Comparison of ENCODE assay signal across 8 mouse cellular contexts in the genomic region with DNA sequence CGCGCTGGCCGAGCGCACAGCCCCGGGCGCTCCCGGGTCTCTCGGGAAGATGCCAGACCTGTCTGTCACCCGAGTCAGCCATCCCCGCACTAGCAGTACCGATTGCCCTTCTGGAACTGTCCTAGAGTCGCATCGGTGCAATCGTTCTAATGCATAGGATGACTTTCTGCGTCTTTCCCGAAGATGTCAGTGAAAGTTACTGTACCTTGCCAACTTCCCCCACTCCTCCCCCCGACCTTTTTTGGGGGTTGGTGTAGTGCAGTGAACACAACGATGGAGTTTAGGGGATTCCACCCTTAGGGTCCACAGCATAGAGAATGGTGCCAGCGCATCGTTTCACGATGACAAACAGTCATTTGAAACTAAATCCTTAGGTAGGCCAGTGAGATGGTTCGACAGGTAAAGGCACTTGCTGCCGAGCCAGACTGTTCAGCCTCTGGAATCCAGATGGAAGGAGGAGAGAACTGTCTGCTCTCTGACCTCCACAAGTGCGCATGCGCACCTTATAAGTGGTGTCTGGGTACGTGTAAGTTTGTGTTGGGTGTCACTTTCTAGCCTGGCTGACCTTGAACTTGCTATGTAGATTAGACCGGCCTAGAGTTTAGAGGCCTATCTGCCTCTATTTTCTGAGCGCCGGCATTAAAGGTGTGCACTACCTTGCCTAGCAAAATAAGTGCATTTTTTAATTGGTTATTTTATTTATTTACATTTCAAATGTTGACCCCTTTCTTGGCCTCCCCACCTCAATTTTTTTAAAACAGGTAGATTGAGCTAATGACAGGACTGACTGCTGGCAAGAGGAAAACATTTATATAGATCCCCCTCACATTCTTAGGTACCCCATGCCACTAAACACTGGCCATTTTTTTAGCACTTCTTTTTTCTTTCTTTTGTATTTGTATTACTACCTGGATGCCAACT. TPM values are rescaled to one million over a fixed set of nuclear protein-coding genes. Genes with fewer than 3 reads are reported as not detected.
A peak's percentile ranks its signal among the peaks of the same experiment; 100 is the strongest.
DNase-seq lines count a peak whose midpoint lies in the region; ATAC-seq and TF ChIP-seq lines count a peak whose summit lies in the region.

No protein-coding gene starts in this region.

- no peak for ATAC-seq in embryonic facial prominence, embryonic 14.5 days (ENCODE audit: low read depth)
- ATAC-seq in kidney, embryonic 14.5 days (ENCODE audit: low FRiP score, low TSS enrichment), result peak; percentile 17
- no peak for ATAC-seq in liver, embryonic 15.5 days (ENCODE audit: insufficient read depth)

- H3K4me3 ChIP-seq in C2C12 (ENCODE audit: insufficient read depth, poor library complexity, severe bottlenecking), result peak overlapping the region; percentile 88
- peak overlapping the region; percentile 70 for H3K4me3 ChIP-seq in embryonic facial prominence, embryonic 14.5 days (ENCODE audit: low read depth, low read length)
- H3K4me3 ChIP-seq in heart, embryonic 10.5 days, result peak overlapping the region; percentile 94
- H3K4me3 ChIP-seq in kidney, embryonic 14.5 days (ENCODE audit: low read length), result peak overlapping the region; percentile 95
- H3K4me3 ChIP-seq in liver, embryonic 15.5 days (replicated peaks), result peak overlapping the region; percentile 97

- H3K79me2 ChIP-seq in C2C12 (ENCODE audit: control insufficient read depth, insufficient read depth), result peaks cover 79% of the 10 kb centered on the region

- peaks cover 61% of the 10 kb centered on the region for H3K79me3 ChIP-seq in C2C12 (ENCODE audit: low read depth)

- H3K9me3 ChIP-seq in embryonic facial prominence, embryonic 14.5 days (ENCODE audit: control insufficient read depth, low read length), result no peaks in the 10 kb centered on the region
- H3K9me3 ChIP-seq in heart, embryonic 10.5 days, result no peaks in the 10 kb centered on the region
- no peaks in the 10 kb centered on the region for H3K9me3 ChIP-seq in kidney, embryonic 14.5 days (ENCODE audit: control insufficient read depth, low read length)
- H3K9me3 ChIP-seq in liver, embryonic 15.5 days (replicated peaks), result no peaks in the 10 kb centered on the region

- peak overlapping the region; percentile 95 for H3K27ac ChIP-seq in embryonic facial prominence, embryonic 14.5 days (replicated peaks; ENCODE audit: low read depth, low read length)
- H3K27ac ChIP-seq in heart, embryonic 10.5 days, result peak overlapping the region; percentile 100
- H3K27ac ChIP-seq in kidney, embryonic 14.5 days (ENCODE audit: low read depth, low read length), result peak overlapping the region; percentile 98
- H3K27ac ChIP-seq in liver, embryonic 15.5 days (replicated peaks), result peak overlapping the region; percentile 94

- peak overlapping the region; percentile 64 for H3K4me2 ChIP-seq in embryonic facial prominence, embryonic 14.5 days (ENCODE audit: low read depth, low read length)
- H3K4me2 ChIP-seq in kidney, embryonic 14.5 days (replicated peaks; ENCODE audit: low read depth, low read length), result peak overlapping the region; percentile 74
- peak overlapping the region; percentile 73 for H3K4me2 ChIP-seq in liver, embryonic 15.5 days

- no peak for TF ChIP-seq CTCF in C2C12 (IDR thresholded peaks at IDR 0.05; ENCODE audit: control insufficient read depth, insufficient read depth, insufficient read length)

- DNase-seq in ZHBTc4 (ENCODE audit: low read depth, low spot score), result peak; percentile 93
- DNase-seq in embryonic facial prominence, embryonic 14.5 days (ENCODE audit: low spot score), result peak; percentile 75
- peak; percentile 89 for DNase-seq in heart, embryonic 10.5 days (ENCODE audit: low spot score)
- peak; percentile 61 for DNase-seq in neural tube, embryonic 10.5 days (ENCODE audit: extremely low spot score, low spot score)
- DNase-seq in thymus, adult 18-20 months, result peak; percentile 32 to 45

- H3K9ac ChIP-seq in embryonic facial prominence, embryonic 14.5 days (ENCODE audit: low read depth, low read length), result peak overlapping the region; percentile 92
- H3K9ac ChIP-seq in kidney, embryonic 14.5 days (ENCODE audit: low read depth, low read length), result peak overlapping the region; percentile 99
- H3K9ac ChIP-seq in liver, embryonic 15.5 days, result peak overlapping the region; percentile 94

- WGBS in embryonic facial prominence, embryonic 14.5 days, result 10% methylated on average over 21 of the region's 29 CpGs
- 5% methylated on average over 29 of the region's 29 CpGs for WGBS in heart, embryonic 10.5 days
- WGBS in kidney, embryonic 14.5 days, result 7% methylated on average over 29 of the region's 29 CpGs
- WGBS in liver, embryonic 15.5 days (ENCODE audit: insufficient replicate concordance), result 5% methylated on average over 26 of the region's 29 CpGs

- H3K36me3 ChIP-seq in C2C12 (ENCODE audit: control insufficient read depth, insufficient read depth), result peaks cover 43% of the 10 kb centered on the region
- H3K36me3 ChIP-seq in embryonic facial prominence, embryonic 14.5 days (ENCODE audit: control insufficient read depth, insufficient read depth, low read length), result peaks cover 29% of the 10 kb centered on the region
- peaks cover 39% of the 10 kb centered on the region for H3K36me3 ChIP-seq in heart, embryonic 10.5 days
- H3K36me3 ChIP-seq in kidney, embryonic 14.5 days (ENCODE audit: control insufficient read depth, insufficient read depth, low read length), result peaks cover 30% of the 10 kb centered on the region
- H3K36me3 ChIP-seq in liver, embryonic 15.5 days (replicated peaks), result peaks cover 34% of the 10 kb centered on the region

- peaks cover 5% of the 10 kb centered on the region; the same call in 1 of the 2 replicates for H3K4me1 ChIP-seq in embryonic facial prominence, embryonic 14.5 days (ENCODE audit: control insufficient read depth, insufficient read depth, low read length)
- H3K4me1 ChIP-seq in heart, embryonic 10.5 days, result peaks cover 11% of the 10 kb centered on the region; the same call in 1 of the 2 replicates
- H3K4me1 ChIP-seq in kidney, embryonic 14.5 days (ENCODE audit: control insufficient read depth, insufficient read depth, low read length), result peaks cover 12% of the 10 kb centered on the region; the same call in 1 of the 2 replicates
- H3K4me1 ChIP-seq in liver, embryonic 15.5 days (replicated peaks), result peaks cover 23% of the 10 kb centered on the region

- peak overlapping the region; percentile 90 for H3ac ChIP-seq in C2C12 (ENCODE audit: control insufficient read depth, insufficient read length, low read depth)

- H3K27me3 ChIP-seq in C2C12 (ENCODE audit: control insufficient read depth, insufficient read depth, insufficient read length), result no peaks in the 10 kb centered on the region
- no peaks in the 10 kb centered on the region for H3K27me3 ChIP-seq in embryonic facial prominence, embryonic 14.5 days (replicated peaks; ENCODE audit: control insufficient read depth, insufficient read depth, low read length)
- no peaks in the 10 kb centered on the region for H3K27me3 ChIP-seq in heart, embryonic 10.5 days (ENCODE audit: insufficient read depth, poor library complexity, severe bottlenecking)
- H3K27me3 ChIP-seq in kidney, embryonic 14.5 days (ENCODE audit: control insufficient read depth, insufficient read depth, low read length), result no peaks in the 10 kb centered on the region
- no peaks in the 10 kb centered on the region for H3K27me3 ChIP-seq in liver, embryonic 15.5 days

TF ChIP-seq in C2C12, 6 proteins besides CTCF, POLR2A, EP300 and RAD21:
- TF ChIP-seq MAX (IDR thresholded peaks at IDR 0.05) (no peak), FOSL1 (IDR thresholded peaks at IDR 0.05; ENCODE audit: insufficient read depth, low read length, poor library complexity, severe bottlenecking) (no peak), CEBPB (IDR thresholded peaks at IDR 0.05; ENCODE audit: low read depth) (no peak), USF1 (IDR thresholded peaks at IDR 0.05; ENCODE audit: low read depth) (no peak), MYOD1 (IDR thresholded peaks at IDR 0.05; ENCODE audit: control insufficient read depth, insufficient read length, low read depth) (no peak), MYOG (IDR thresholded peaks at IDR 0.05; ENCODE audit: control insufficient read depth, extremely low read depth, insufficient read length) (no peak)

RNA-seq across cellular contexts. Expression of gene Atp5j, which starts 0.7 kb away (rescaled TPM):
- 350 TPM for polyA plus RNA-seq in C2C12 (2012; fragmentation: generic; extraction: Trizol)
- polyA plus RNA-seq in embryonic facial prominence, embryonic 14.5 days (2014; fragmentation: Nextera tagmentation; extraction: Ambion mirVana), result 795 and 892 TPM in 2 replicates
- 1,023 and 1,250 TPM in 2 replicates for polyA plus RNA-seq in heart, embryonic 10.5 days (2016; fragmentation: Nextera tagmentation; extraction: Ambion mirVana)
- 989 and 1,322 TPM in 2 replicates for polyA plus RNA-seq in kidney, embryonic 14.5 days (2014; fragmentation: Nextera tagmentation; extraction: Ambion mirVana)
- polyA plus RNA-seq in liver, embryonic 15.5 days (2015; fragmentation: Nextera tagmentation; extraction: Ambion mirVana), result 437 and 514 TPM in 2 replicates

RNA-seq across cellular contexts. Expression of gene Gabpa, which starts 1.4 kb away (rescaled TPM):
- polyA plus RNA-seq in C2C12 (2012; fragmentation: generic; extraction: Trizol), result 11.7 TPM
- polyA plus RNA-seq in embryonic facial prominence, embryonic 14.5 days (2014; fragmentation: Nextera tagmentation; extraction: Ambion mirVana), result 36.3 and 40.0 TPM in 2 replicates
- 38.4 and 45.6 TPM in 2 replicates for polyA plus RNA-seq in heart, embryonic 10.5 days (2016; fragmentation: Nextera tagmentation; extraction: Ambion mirVana)
- polyA plus RNA-seq in kidney, embryonic 14.5 days (2014; fragmentation: Nextera tagmentation; extraction: Ambion mirVana), result 27.5 and 44.7 TPM in 2 replicates
- polyA plus RNA-seq in liver, embryonic 15.5 days (2015; fragmentation: Nextera tagmentation; extraction: Ambion mirVana), result 15.2 and 15.7 TPM in 2 replicates

Comparison
In these comparisons a context has a peak if more than half of its experiments do, and no peak if none do; other contexts are left out.
1. DNase-seq: peak in every context shown above with its lines; median percentile 93 in ZHBTc4; 89 in heart, embryonic 10.5 days; 75 in embryonic facial prominence, embryonic 14.5 days; 61 in neural tube, embryonic 10.5 days; 38 in thymus, adult 18-20 months.